Mouse (Mus musculus): ENCODE measurements around the gene Olfr901. TPM values are rescaled to one million over a fixed set of nuclear protein-coding genes. Genes with fewer than 3 reads are reported as not detected.
"Not testable (repeated sequence)": the region's sequence is repeated elsewhere in the genome, so short reads cannot be mapped to it uniquely, and the experiment has no call there.

Gene Olfr901
- total RNA-seq (2018; cell fraction: chromatin; rRNA removed): not detected
- not detected for total RNA-seq (2018; cell fraction: cytosol; rRNA removed)
- not detected for total RNA-seq (2018; cell fraction: nucleus; rRNA removed)
- polyA plus RNA-seq (2018): not detected in 3 replicates

GRCm38 (mm10) chr9:38429155-38429554, at the start of gene Olfr901:
Olfr901 (plus strand) TSS chr9:38429455.
- Histone ChIP-seq H3K79me2 (ENCODE audit: inconsistent target) (no peaks in the 10 kb centered on the region), H3K36me3 (ENCODE audit: inconsistent target) (no peaks in the 10 kb centered on the region), H3K27ac (no peak within 1 kb of the TSS), H3K4me3 (ENCODE audit: inconsistent target) (no peak within 1 kb of the TSS)
- WGBS (ENCODE audit: missing documents): 82% methylated on average over 1 of the region's 1 CpGs

- no peaks in the 10 kb centered on the region for H3K79me2 ChIP-seq (ENCODE audit: inconsistent target)
- WGBS (ENCODE audit: missing documents): 100% methylated on average over 1 of the region's 1 CpGs
Measured at GRCm38 (mm10) chr9:38401398-38401797, 27.9 kb upstream of the Olfr901 start, which contains the start of gene Olfr147. Olfr147 (plus strand) TSS chr9:38401698.

GRCm38 (mm10) chr9:38407502-38407901, 21.8 kb upstream of the Olfr901 start:
- not testable (repeated sequence) for H3K36me3 ChIP-seq (ENCODE audit: inconsistent target); H3K27ac ChIP-seq; H3K4me3 ChIP-seq (ENCODE audit: inconsistent target); H3K79me2 ChIP-seq (ENCODE audit: inconsistent target)
- 91% methylated on average over 3 of the region's 3 CpGs for WGBS (ENCODE audit: missing documents)

More at GRCm38 (mm10) chr9:38401398-38401797, 27.9 kb upstream of the Olfr901 start, which contains the start of gene Olfr147:
- H3K36me3 ChIP-seq (ENCODE audit: inconsistent target): no peaks in the 10 kb centered on the region
- no peak within 1 kb of the TSS for H3K4me3 ChIP-seq (ENCODE audit: inconsistent target)
- no peak within 1 kb of the TSS for H3K27ac ChIP-seq

GRCm38 (mm10) chr9:38413502-38413901, 15.8 kb upstream of the Olfr901 start:
- H3K27ac ChIP-seq; H3K36me3 ChIP-seq (ENCODE audit: inconsistent target); H3K4me3 ChIP-seq (ENCODE audit: inconsistent target); H3K79me2 ChIP-seq (ENCODE audit: inconsistent target): not testable (repeated sequence)
- 94% methylated on average over 14 of the region's 14 CpGs for WGBS (ENCODE audit: missing documents)

GRCm38 (mm10) chr9:38423801-38424200, 5.5 kb upstream of the Olfr901 start:
- Histone ChIP-seq H3K36me3 (ENCODE audit: inconsistent target) (no peaks in the 10 kb centered on the region), H3K4me3 (ENCODE audit: inconsistent target) (no peak overlapping the region), H3K27ac (no peak overlapping the region)

GRCm38 (mm10) chr9:38427026-38427425, 2.2 kb upstream of the Olfr901 start:
- Histone ChIP-seq H3K79me2 (ENCODE audit: inconsistent target) (no peaks in the 10 kb centered on the region), H3K27ac (no peak overlapping the region)
- WGBS (ENCODE audit: missing documents): 44% methylated on average over 1 of the region's 1 CpGs

More at GRCm38 (mm10) chr9:38423801-38424200, 5.5 kb upstream of the Olfr901 start:
- no peaks in the 10 kb centered on the region for H3K79me2 ChIP-seq (ENCODE audit: inconsistent target)

GRCm38 (mm10) chr9:38447352-38447751, 18.1 kb downstream of the Olfr901 start, which contains the start of gene Olfr902:
Olfr902 (plus strand) TSS chr9:38447652.
- Histone ChIP-seq H3K27ac (no peak within 1 kb of the TSS), H3K79me2 (ENCODE audit: inconsistent target) (no peaks in the 10 kb centered on the region), H3K36me3 (ENCODE audit: inconsistent target) (no peaks in the 10 kb centered on the region), H3K4me3 (ENCODE audit: inconsistent target) (no peak within 1 kb of the TSS)
- 87% methylated on average over 5 of the region's 5 CpGs for WGBS (ENCODE audit: missing documents)

More at GRCm38 (mm10) chr9:38427026-38427425, 2.2 kb upstream of the Olfr901 start:
- Histone ChIP-seq H3K36me3 (ENCODE audit: inconsistent target) (no peaks in the 10 kb centered on the region), H3K4me3 (ENCODE audit: inconsistent target) (no peak overlapping the region)

- H3K27ac ChIP-seq: no peak within 1 kb of the TSS
- no peak within 1 kb of the TSS for H3K4me3 ChIP-seq (ENCODE audit: inconsistent target)
- H3K79me2 ChIP-seq (ENCODE audit: inconsistent target): no peaks in the 10 kb centered on the region
- no peaks in the 10 kb centered on the region for H3K36me3 ChIP-seq (ENCODE audit: inconsistent target)
Measured at GRCm38 (mm10) chr9:38462844-38463243, 33.6 kb downstream of the Olfr901 start, which contains the start of gene Olfr904. Olfr904 (plus strand) TSS chr9:38463144.

GRCm38 (mm10) chr9:38470807-38471206, 41.6 kb downstream of the Olfr901 start, which contains the start of gene Olfr905:
Olfr905 (plus strand) TSS chr9:38471107.
- H3K79me2 ChIP-seq (ENCODE audit: inconsistent target): no peaks in the 10 kb centered on the region
- no peak within 1 kb of the TSS for H3K4me3 ChIP-seq (ENCODE audit: inconsistent target)
- no peaks in the 10 kb centered on the region for H3K36me3 ChIP-seq (ENCODE audit: inconsistent target)
- H3K27ac ChIP-seq: no peak within 1 kb of the TSS

Other genes with a start within 250 kb of the Olfr901 start
- not detected in 3 replicates for gene Olfr891, start 248.6 kb upstream of the Olfr901 start, polyA plus RNA-seq (2018)
- gene Olfr893, start 221.1 kb upstream of the Olfr901 start, polyA plus RNA-seq (2018): not detected in 3 replicates
- gene Olfr894, start 211.4 kb upstream of the Olfr901 start, polyA plus RNA-seq (2018): not detected in 3 replicates
- not detected in 3 replicates for gene Olfr143, start 176.7 kb upstream of the Olfr901 start, polyA plus RNA-seq (2018)
- gene Olfr895, start 161.6 kb upstream of the Olfr901 start, polyA plus RNA-seq (2018): not detected in 3 replicates
- not detected in 3 replicates for gene Olfr896-ps1, start 138.3 kb upstream of the Olfr901 start, polyA plus RNA-seq (2018)
- gene Olfr25, start 100.4 kb upstream of the Olfr901 start, polyA plus RNA-seq (2018): not detected in 3 replicates
- not detected in 3 replicates for gene Olfr898, start 81.0 kb upstream of the Olfr901 start, polyA plus RNA-seq (2018)
- gene Olfr250, start 62.6 kb upstream of the Olfr901 start, polyA plus RNA-seq (2018): not detected in 3 replicates
- not detected in 3 replicates for gene Olfr251, start 52.4 kb upstream of the Olfr901 start, polyA plus RNA-seq (2018)
- not detected in 3 replicates for gene Olfr147, start 27.8 kb upstream of the Olfr901 start, polyA plus RNA-seq (2018)
- gene Olfr902, start 18.2 kb downstream of the Olfr901 start, polyA plus RNA-seq (2018): not detected in 3 replicates
- not detected in 3 replicates for gene Olfr904, start 33.7 kb downstream of the Olfr901 start, polyA plus RNA-seq (2018)
- not detected in 3 replicates for gene Olfr905, start 41.7 kb downstream of the Olfr901 start, polyA plus RNA-seq (2018)
- gene Olfr906, start 57.6 kb downstream of the Olfr901 start, polyA plus RNA-seq (2018): not detected in 3 replicates
- not detected in 3 replicates for gene Olfr907, start 66.3 kb downstream of the Olfr901 start, polyA plus RNA-seq (2018)
- gene Olfr911-ps1, start 92.1 kb downstream of the Olfr901 start, polyA plus RNA-seq (2018): not detected in 3 replicates
- not detected in 3 replicates for gene Olfr910, start 108.4 kb downstream of the Olfr901 start, polyA plus RNA-seq (2018)
- gene Olfr912, start 150.7 kb downstream of the Olfr901 start, polyA plus RNA-seq (2018): not detected in 3 replicates
- not detected in 3 replicates for gene Olfr913, start 163.3 kb downstream of the Olfr901 start, polyA plus RNA-seq (2018)
- gene Olfr914, start 175.6 kb downstream of the Olfr901 start, polyA plus RNA-seq (2018): not detected in 3 replicates
- gene Olfr916, start 230.4 kb downstream of the Olfr901 start, polyA plus RNA-seq (2018): not detected in 3 replicates
- not detected in 3 replicates for gene Olfr917, start 236.4 kb downstream of the Olfr901 start, polyA plus RNA-seq (2018)
- not detected in 3 replicates for gene Olfr918, start 245.1 kb downstream of the Olfr901 start, polyA plus RNA-seq (2018)

Measured in macrophage (primary cell).